Mouse (Mus musculus) limb, embryonic 14.5 days (tissue): ENCODE measurements around the gene Leng1. TPM values are rescaled to one million over a fixed set of nuclear protein-coding genes. Genes with fewer than 3 reads are reported as not detected.

Source experiments
- ATAC-seq: fragments of 200-750 bp; cut with Nextera tagmentation; 2 replicates; pipeline ENCODE4 v1.8.0; 2017; ENCODE audit warnings: low read depth, moderate number of reproducible peaks, moderate TSS enrichment; ENCODE audit not compliant: low FRiP score
- DNase-seq: peaks from one replicate; pipeline ENCODE4 v3.0.0-alpha.2; 2015; ENCODE audit warnings: low spot score
- H3K27ac ChIP-seq: fragments of 300-500 bp; sonication (generic); replicated peaks from 2 replicates; pipeline ENCODE4 v1.5.1; 2014; ENCODE audit warnings: low read depth, mild to moderate bottlenecking, low read length, moderate library complexity, mixed read lengths
- H3K27me3 ChIP-seq: fragments of 300-500 bp; sonication (generic); 2 replicates; pipeline ENCODE4 v1.6.1; 2014; ENCODE audit warnings: low read length, mixed read lengths; ENCODE audit not compliant: control insufficient read depth, insufficient read depth
- H3K36me3 ChIP-seq: fragments of 300-500 bp; sonication (generic); 2 replicates; pipeline ENCODE4 v1.6.1; 2014; ENCODE audit warnings: mild to moderate bottlenecking, low read length, moderate library complexity, mixed read lengths; ENCODE audit not compliant: control insufficient read depth, insufficient read depth
- H3K4me1 ChIP-seq: fragments of 300-500 bp; sonication (generic); 2 replicates; pipeline ENCODE4 v1.6.1; 2014; ENCODE audit warnings: antibody characterized with exemption, low read length, mixed read lengths; ENCODE audit not compliant: control insufficient read depth, insufficient read depth
- H3K4me2 ChIP-seq: fragments of 300-500 bp; sonication (generic); replicated peaks from 2 replicates; pipeline ENCODE4 v1.6.1; 2014; ENCODE audit warnings: low read depth, mild to moderate bottlenecking, low read length, moderate library complexity; ENCODE audit not compliant: severe bottlenecking
- H3K4me3 ChIP-seq: fragments of 300-500 bp; sonication (generic); replicated peaks from 2 replicates; pipeline ENCODE4 v1.5.1; 2014; ENCODE audit warnings: low read length
- H3K9ac ChIP-seq: fragments of 300-500 bp; sonication (generic); 2 replicates; pipeline ENCODE4 v1.6.1; 2014; ENCODE audit warnings: mild to moderate bottlenecking, low read depth, low read length, moderate library complexity; ENCODE audit not compliant: severe bottlenecking
- H3K9me3 ChIP-seq: fragments of 300-500 bp; sonication (generic); 2 replicates; pipeline ENCODE4 v1.6.1; 2016; ENCODE audit warnings: low read length; ENCODE audit not compliant: control insufficient read depth
- POLR2A ChIP-seq: fragments of 200-500 bp; IDR thresholded peaks from 2 replicates; pipeline ENCODE4 v1.8.0; 2012; ENCODE audit warnings: inconsistent platforms, mild to moderate bottlenecking, moderate library complexity, borderline replicate concordance; ENCODE audit not compliant: insufficient read depth, insufficient read length; ENCODE audit errors: extremely low read depth
- WGBS: fragments of 180-500 bp; shearing (Covaris S2); extraction: QIAGEN DNeasy Blood & Tissue Kit; methylation state at CpG from one replicate; pipeline ENCODE4 v1.1.7; 2014; 5-methylcytosine and 5-hydroxymethylcytosine counted together
- polyA plus RNA-seq, 2 experiments: library from polyadenylated mRNA; depleted of rRNA in 1 of 2; stranded (reverse) in 1 of 2; unstranded in 1 of 2; fragments of >200 nt; fragmentation: Nextera tagmentation in 1 of 2; extraction: Ambion mirVana in 1 of 2; gene quantifications; 2 replicates each; pipeline versions ENCODE4 v1.2.1 to v1.2.3; 2012 to 2014

The Leng1 gene
- polyA plus RNA-seq, 2 experiments: 10.5 to 12.6 TPM

- Histone ChIP-seq H3K36me3 (peaks cover 64% of the 10 kb centered on the region), H3K4me2 (no peak overlapping the region), H3K27me3 (no peaks in the 10 kb centered on the region), H3K9me3 (no peaks in the 10 kb centered on the region), H3K9ac (no peak overlapping the region), H3K4me1 (no peaks in the 10 kb centered on the region), H3K27ac (no peak overlapping the region), H3K4me3 (no peak overlapping the region)
- 87% methylated on average over 31 of the region's 31 CpGs for WGBS
- TF ChIP-seq POLR2A: no peak
- ATAC-seq (no peak), DNase-seq (no peak)
Measured at GRCm38 (mm10) chr7:3685400-3686187, 20.0 kb upstream of the Leng1 start.

DNA sequence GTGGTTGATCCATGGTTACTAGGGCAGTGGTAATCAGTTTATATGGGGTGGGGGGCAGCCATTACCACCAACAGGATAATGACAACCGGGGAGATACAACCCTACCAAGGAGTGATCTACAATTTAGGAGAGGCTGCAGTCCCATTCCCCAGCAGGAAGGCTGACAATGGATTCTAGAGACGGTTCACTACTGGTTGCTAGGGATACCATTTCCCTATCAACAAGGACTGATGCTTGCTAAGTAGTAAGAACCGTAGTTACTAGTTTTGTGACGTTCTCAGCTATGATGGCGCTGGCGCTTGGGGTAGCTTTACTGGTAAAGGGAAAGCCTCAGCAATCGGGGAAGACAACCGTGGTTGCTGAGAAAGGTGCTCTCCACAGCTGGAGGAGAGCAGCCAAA lies 19.1 kb upstream of the Leng1 start:
- 91% methylated on average over 8 of the region's 8 CpGs for WGBS
- Histone ChIP-seq H3K9ac (no peak overlapping the region), H3K27ac (no peak overlapping the region), H3K27me3 (no peaks in the 10 kb centered on the region), H3K4me1 (no peaks in the 10 kb centered on the region), H3K4me2 (no peak overlapping the region), H3K9me3 (no peaks in the 10 kb centered on the region), H3K36me3 (peaks cover 57% of the 10 kb centered on the region), H3K4me3 (no peak overlapping the region)
- ATAC-seq: no peak
- DNase-seq: no peak
- no peak for TF ChIP-seq POLR2A

DNA sequence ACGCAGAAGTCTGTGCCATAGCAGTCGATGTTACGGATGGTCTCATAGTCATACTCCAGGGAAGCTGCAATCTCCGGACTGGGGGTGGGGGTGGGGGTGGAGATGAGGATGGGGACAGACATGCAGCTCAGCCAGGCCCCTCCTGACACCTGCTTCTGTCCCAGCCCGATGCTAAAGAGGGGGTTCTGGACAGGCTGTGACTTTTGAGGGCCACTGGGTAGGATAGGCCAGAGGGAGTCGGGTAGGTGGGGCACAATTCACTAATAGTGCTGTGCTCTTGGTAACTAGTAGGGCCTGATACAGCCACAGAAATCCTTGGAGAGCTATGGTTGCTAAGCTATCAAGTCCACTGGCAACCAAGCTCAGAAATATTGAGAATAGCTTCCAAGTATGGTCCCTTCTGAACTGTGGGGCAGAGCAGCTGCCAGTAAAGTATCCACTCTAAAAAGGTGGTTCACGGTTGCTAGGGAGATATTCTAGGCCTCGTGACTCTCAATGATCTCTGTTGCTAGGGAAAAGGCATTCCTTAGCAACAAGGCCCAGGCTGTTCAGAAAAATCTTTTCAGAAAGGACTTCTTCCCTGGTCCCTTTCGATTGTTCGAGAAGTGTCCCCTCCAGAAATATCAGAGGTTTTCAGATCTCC lies 18.4 kb upstream of the Leng1 start:
- Histone ChIP-seq H3K4me1 (no peaks in the 10 kb centered on the region), H3K36me3 (peaks cover 60% of the 10 kb centered on the region), H3K27me3 (no peaks in the 10 kb centered on the region), H3K4me2 (no peak overlapping the region), H3K4me3 (no peak overlapping the region), H3K27ac (no peak overlapping the region), H3K9ac (no peak overlapping the region), H3K9me3 (no peaks in the 10 kb centered on the region)
- ATAC-seq (no peak), DNase-seq (no peak)
- TF ChIP-seq POLR2A: no peak
- 89% methylated on average over 10 of the region's 10 CpGs for WGBS

- no peaks in the 10 kb centered on the region for H3K9me3 ChIP-seq
- peaks cover 21% of the 10 kb centered on the region for H3K36me3 ChIP-seq
- H3K4me3 ChIP-seq: no peak within 1 kb of the TSS
- no peak for ATAC-seq
- no peaks in the 10 kb centered on the region for H3K27me3 ChIP-seq
- H3K9ac ChIP-seq: no peak within 1 kb of the TSS
- H3K4me1 ChIP-seq: no peaks in the 10 kb centered on the region
- H3K4me2 ChIP-seq: no peak within 1 kb of the TSS
- WGBS: 33% methylated on average over 9 of the region's 9 CpGs
- no peak for DNase-seq
- H3K27ac ChIP-seq: no peak within 1 kb of the TSS
- no peak for TF ChIP-seq POLR2A
Measured at GRCm38 (mm10) chr7:3677342-3677741, 11.7 kb upstream of the Leng1 start, which contains the start of gene Tmc4. TSS of gene Tmc4 (minus strand) at chr7:3677553.

GRCm38 (mm10) chr7:3676371-3676770 lies 10.7 kb upstream of the Leng1 start:
- no peak for DNase-seq
- H3K4me3 ChIP-seq: no peak overlapping the region
- WGBS: 90% methylated on average over 12 of the region's 12 CpGs

More at GRCm38 (mm10) chr7:3676371-3676770, 10.7 kb upstream of the Leng1 start:
- no peak for TF ChIP-seq POLR2A
- Histone ChIP-seq H3K27ac (no peak overlapping the region), H3K9me3 (no peaks in the 10 kb centered on the region), H3K36me3 (peaks cover 17% of the 10 kb centered on the region), H3K27me3 (no peaks in the 10 kb centered on the region), H3K4me1 (no peaks in the 10 kb centered on the region), H3K9ac (no peak overlapping the region), H3K4me2 (no peak overlapping the region)
- ATAC-seq: no peak
